Mouse (Mus musculus): Measurements from ENCODE around the gene Insm1. TPM values are rescaled to one million over a fixed set of nuclear protein-coding genes. Genes with fewer than 3 reads are reported as not detected.

Gene Insm1
- total RNA-seq (2017) = not detected in 2 replicates

DNA sequence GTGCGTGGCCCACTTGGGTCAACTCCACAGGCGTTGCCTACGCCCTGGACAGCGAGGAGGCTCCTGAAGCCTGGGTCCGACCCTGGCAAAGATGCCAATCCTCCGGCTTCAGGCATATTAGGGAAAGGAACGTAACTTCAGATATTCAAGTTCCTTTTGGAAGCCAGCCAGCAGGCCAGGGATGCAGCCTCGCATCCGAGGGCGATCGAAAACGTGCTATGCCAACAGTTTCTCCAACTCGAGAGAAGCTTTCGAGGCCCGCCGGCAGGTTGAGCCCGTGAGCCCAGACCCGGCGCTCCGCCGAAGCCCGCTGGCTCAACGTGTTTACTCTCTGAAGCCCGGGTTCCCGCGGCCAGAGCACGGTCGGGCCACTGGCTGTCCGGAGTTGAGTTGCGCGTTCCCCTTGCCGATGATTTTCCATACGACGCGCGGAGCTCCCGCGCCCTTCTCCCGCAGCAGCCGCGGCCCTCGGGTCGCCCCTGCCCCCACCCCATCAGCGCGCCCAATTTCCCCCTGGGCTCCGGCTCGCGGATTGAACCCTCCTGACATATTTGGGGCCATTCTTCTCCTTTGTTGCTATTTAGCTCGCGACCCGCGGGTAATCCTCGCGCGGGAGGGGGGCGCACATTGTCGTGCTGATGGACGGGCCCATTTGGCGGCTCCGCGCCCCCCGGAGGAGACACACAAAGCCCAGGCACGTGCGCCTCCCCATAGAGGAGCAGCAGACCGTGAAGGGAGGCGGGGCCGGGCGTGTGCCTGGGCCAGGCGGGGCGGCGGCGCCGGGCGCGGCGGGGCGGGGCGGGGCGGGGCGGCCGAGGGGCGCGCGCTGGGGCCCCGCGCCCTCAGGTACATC is at the start of gene Insm1:
Insm1 (plus strand) TSS at position 846 of the 853 bp plus-strand sequence.
- no peak for ATAC-seq (ENCODE audit: extremely low read depth, insufficient number of reproducible peaks, low FRiP score, poor library complexity, severe bottlenecking)

- no peak for ATAC-seq (ENCODE audit: extremely low read depth, insufficient number of reproducible peaks, low FRiP score, poor library complexity, severe bottlenecking)
Measured at GRCm38 (mm10) chr2:146172106-146172505, 49.6 kb upstream of the Insm1 start.

- ATAC-seq (ENCODE audit: extremely low read depth, insufficient number of reproducible peaks, low FRiP score, poor library complexity, severe bottlenecking) = no peak
Measured at GRCm38 (mm10) chr2:146174173-146174572, 47.5 kb upstream of the Insm1 start.

GRCm38 (mm10) chr2:146178718-146179117 is 43.0 kb upstream of the Insm1 start:
- ATAC-seq (ENCODE audit: extremely low read depth, insufficient number of reproducible peaks, low FRiP score, poor library complexity, severe bottlenecking) = no peak

DNA sequence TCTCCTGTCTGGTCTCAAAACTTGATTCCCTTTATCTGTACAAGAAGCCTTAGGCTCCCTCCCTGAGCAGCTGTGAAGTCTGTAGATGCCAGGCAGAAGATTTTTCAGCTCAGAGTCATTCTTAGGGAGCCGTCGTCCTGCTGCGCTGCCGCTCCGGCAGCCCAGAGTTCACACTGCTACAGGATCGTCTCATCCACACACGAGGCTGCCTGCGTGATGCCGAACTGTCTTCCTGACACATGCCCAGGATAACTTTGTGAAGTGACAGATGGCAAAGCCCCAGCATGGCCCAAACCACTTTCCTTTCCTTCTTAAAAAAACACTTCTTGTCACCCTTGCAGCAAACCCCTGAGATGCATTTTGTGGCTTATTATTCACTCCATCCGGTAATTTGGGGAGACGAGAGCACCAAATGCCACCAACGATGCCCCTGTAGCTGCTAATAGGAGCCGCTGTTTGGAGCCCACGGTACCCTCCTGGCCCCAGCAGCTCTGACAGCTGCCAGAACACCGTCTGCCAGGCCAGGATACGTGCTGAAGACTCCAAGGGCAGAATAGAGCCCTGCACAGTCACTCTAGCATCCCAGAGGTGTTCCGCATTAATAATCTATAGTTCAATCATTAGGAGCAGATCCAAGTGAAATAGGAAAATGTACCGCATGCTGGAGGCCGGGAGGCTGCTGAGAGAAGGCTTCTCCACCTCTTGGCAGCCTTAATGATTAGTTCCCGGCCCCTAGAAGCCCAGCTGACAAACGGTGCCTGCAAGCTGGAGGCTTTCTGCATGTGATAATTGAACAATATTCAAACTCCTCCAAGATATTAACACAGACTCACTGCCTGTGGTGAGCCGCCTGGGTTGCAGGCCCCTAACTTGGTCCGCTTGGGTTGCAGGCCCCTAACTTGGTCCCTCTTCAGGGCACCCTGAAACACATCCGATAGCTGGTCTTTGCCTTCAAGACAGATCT is 37.6 kb upstream of the Insm1 start:
- no peak for ATAC-seq (ENCODE audit: extremely low read depth, insufficient number of reproducible peaks, low FRiP score, poor library complexity, severe bottlenecking)

DNA sequence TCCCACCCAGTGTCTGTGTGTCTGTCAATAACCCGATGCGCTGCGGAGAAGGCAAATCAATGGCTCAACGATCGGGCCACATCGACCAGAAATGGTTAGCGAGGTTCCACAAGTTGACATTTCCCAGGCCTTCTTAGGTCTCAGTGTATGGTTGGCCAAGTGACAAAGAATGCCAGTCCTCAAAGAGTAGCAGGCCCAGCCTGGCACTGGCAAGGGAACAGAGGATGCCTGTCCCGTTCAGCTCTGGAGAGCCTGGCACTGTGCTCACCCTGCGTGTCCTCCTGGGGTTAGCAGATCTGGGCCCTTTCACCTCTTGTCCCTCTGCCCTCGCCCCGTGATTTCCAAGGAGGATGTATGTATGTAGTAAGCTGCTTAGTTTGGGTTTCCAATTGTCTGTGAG is 25.6 kb upstream of the Insm1 start:
- no peak for ATAC-seq (ENCODE audit: extremely low read depth, insufficient number of reproducible peaks, low FRiP score, poor library complexity, severe bottlenecking)

- peak; percentile 70 for ATAC-seq (ENCODE audit: extremely low read depth, insufficient number of reproducible peaks, low FRiP score, poor library complexity, severe bottlenecking)
Measured at GRCm38 (mm10) chr2:146197947-146198346, 23.8 kb upstream of the Insm1 start.

- ATAC-seq (ENCODE audit: extremely low read depth, insufficient number of reproducible peaks, low FRiP score, poor library complexity, severe bottlenecking) = no peak
Measured at GRCm38 (mm10) chr2:146210968-146211367, 10.8 kb upstream of the Insm1 start.

GRCm38 (mm10) chr2:146214715-146215114 is 7.0 kb upstream of the Insm1 start:
- ATAC-seq (ENCODE audit: extremely low read depth, insufficient number of reproducible peaks, low FRiP score, poor library complexity, severe bottlenecking) = peak; percentile 79

DNA sequence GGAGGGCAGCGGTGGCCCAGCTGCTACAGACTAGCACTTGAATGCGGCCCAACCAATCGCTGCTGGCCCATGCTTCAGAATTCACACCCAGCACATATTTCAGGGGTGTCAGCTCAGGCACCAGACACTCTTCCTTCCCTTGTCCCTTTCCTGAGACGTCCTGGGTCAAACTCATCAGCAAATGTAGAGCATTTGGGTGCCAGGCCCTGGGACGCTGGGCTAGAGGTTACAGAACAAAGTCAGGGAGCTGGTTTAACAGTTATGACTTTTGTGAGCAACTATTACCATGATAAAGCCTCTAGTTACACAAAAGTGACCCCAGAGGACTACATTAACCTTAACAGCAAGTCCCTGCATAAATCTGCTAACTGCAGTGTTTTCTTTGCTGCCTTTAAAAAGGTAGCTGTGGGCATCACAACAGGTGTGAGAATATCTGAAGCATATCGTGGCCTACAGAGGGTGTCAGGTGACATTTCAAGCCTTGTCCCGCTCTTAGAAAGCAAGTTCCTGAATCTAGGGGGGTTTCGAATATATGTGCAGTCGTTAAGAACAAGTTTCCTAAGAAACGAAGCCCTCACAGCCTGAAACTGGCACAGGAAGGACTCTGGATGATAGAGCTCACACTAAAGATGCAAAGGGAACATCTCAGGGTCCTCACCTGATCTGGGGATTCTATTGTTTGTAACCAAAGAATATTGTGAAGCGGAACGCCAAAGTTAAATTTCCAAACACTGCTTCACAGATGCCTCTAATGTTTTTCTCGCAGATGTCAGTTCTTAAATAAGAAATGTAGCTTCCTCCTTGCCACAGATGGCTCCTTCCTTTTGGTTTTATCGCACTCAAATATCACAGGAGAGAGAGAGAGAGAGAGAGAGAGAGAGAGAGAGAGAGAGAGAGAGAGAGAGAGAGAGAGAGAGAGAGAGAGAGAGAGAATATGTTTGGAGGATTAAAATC is 5.3 kb upstream of the Insm1 start:
- no peak for ATAC-seq (ENCODE audit: extremely low read depth, insufficient number of reproducible peaks, low FRiP score, poor library complexity, severe bottlenecking)

DNA sequence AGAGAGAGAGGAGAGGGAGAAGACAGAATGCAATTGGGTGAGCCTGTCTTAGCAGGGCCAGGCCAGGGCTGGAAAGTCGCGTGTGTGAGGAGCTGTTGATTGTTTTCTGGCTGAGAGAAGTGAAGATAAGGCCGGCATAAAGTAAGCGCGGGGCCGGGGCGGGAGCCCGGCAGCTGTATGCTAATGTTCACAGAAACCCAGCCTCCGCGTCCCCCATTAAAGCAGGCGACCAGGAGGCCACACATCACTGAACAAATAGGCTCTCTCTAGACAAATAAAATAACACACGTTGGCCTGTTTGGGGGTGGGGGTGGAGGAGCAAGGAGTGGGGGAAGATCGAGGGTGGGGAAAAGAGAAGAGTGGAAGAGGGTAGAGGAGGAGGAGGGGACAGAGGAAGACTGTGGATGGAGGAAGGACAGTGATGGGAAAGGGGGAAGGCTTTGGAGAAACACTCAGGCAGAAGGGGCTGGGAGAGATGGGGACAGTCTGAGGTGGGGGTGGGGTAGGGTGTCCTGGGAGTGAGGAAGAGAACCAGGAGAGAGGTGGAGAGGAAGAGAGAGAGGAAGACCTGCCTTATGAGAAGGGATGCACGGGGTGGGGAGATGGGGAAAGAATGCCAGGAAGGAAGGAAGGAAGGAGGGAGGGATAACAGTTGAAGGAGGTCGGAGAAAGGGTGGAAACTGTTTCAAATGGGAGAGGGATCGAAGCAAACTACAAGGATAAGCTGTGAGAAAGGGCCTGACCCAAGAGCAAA is 4.3 kb upstream of the Insm1 start:
- no peak for ATAC-seq (ENCODE audit: extremely low read depth, insufficient number of reproducible peaks, low FRiP score, poor library complexity, severe bottlenecking)

GRCm38 (mm10) chr2:146218161-146218691 is 3.5 kb upstream of the Insm1 start:
- ATAC-seq (ENCODE audit: extremely low read depth, insufficient number of reproducible peaks, low FRiP score, poor library complexity, severe bottlenecking) = no peak

DNA sequence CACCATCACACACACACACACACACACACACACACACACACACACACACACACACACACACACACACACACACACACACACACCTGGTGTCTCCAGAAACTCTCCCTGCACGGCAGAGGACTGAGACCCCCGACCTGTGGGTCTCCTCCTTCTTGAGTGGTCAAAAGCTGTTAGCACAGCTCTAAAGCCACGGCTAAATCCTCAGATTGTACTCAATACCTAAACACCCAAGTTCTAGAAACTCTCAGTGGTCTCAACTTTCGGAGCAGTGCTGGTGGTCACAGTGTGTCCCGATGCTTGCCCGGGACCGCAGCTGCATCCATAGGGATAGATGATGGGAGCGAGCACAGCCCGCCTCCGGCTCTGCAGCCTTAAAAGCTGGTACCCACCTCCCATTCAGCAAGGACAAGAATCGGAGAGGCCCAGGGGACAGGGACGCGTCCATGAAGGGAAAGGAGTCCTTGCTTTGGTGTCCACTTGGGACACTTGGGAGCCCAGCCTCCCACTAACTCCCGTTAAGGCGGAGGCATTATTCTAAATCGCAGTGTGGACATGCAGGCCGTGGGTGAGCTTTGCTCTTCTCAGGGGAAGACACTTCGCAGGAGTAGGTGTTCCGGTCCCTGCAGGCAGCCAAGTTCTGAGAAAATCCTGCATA is 2.7 kb upstream of the Insm1 start:
- ATAC-seq (ENCODE audit: extremely low read depth, insufficient number of reproducible peaks, low FRiP score, poor library complexity, severe bottlenecking) = no peak

DNA sequence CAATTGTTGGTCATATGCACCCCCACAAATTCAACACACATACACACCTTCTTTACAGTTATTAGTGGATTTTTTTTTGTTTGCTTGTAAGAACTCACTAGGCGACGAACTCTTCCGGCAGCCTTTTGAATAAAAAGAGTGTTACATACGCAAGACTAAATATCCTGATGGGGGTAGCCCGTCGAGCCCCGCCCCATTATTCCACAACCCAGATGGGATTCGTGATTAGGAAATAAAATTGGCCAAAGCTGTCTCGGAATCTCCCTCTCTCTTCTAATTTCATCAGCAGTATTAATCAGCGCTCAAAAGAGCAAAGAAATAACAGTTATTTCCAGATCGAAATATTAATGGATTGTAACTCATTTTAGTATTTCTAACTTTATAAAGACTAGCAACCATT is 1.9 kb upstream of the Insm1 start:
- ATAC-seq (ENCODE audit: extremely low read depth, insufficient number of reproducible peaks, low FRiP score, poor library complexity, severe bottlenecking) = no peak

DNA sequence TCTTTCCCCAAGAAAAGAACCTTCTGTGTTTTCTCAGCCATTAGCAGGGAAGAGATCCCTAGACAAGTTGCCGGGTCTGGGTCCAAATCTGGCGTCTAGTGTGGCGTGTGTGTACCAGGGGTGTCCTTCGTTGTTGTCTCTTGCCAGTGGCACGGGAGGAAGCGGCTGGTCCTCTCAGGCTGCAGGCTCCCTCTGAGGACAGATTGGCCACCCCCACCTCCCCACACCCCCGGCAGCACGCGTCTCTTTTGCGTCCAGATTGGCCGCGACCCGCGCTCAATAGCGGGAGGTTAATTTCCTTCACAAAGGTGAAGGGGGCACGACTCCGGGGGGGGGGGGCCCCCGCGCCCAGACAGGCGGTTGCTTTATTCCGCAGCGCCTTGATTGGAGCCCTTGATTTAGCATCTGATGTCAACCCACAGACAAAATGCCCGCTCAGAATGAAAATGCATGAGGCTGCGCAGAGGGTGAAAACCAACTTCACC is 1.1 kb upstream of the Insm1 start:
- no peak for ATAC-seq (ENCODE audit: extremely low read depth, insufficient number of reproducible peaks, low FRiP score, poor library complexity, severe bottlenecking)

DNA sequence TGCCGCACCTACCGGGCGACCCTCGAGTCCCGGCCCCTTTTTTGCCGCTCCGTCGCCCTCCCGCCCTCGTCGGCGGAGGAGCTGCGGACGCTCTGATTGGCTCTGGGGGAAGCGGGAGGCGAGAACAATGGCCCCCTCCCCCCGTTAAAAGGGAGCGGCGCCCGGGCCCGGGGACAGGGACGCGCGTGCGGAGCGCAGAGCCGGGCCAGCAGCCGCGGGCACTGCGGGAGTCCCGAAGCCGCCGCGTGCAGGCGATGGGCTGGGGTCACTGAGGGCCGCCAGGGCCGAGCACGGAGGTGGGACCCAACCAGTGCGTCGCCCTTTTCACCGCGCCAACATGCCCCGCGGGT is 183 bp downstream of the Insm1 start:
- ATAC-seq (ENCODE audit: extremely low read depth, insufficient number of reproducible peaks, low FRiP score, poor library complexity, severe bottlenecking) = no peak
